Mouse (Mus musculus) bone marrow, adult 2 months (tissue): ENCODE measurements at regions not wholly inside any gene's neighbourhood (a gene's known extent, or its start where the extent isn't known, plus 50 kb on each side); places are given as distances from the start of the nearest gene placed in this dataset.
"Not testable (repeated sequence)": the region's sequence is repeated elsewhere in the genome, so short reads cannot be mapped to it uniquely, and the experiment has no call there.

Source experiments
- H3K27ac ChIP-seq: fragments of 200-500 bp; 2 replicates; pipeline ENCODE4 v1.5.1; 2012; ENCODE audit warnings: low read depth, mild to moderate bottlenecking, control low read depth, inconsistent platforms, low read length; ENCODE audit not compliant: control insufficient read depth, poor library complexity, insufficient read depth
- H3K4me1 ChIP-seq: fragments of 200-500 bp; 2 replicates; pipeline ENCODE4 v1.6.1; 2011; ENCODE audit warnings: low read length; ENCODE audit not compliant: control insufficient read depth, insufficient read depth
- H3K4me3 ChIP-seq: fragments of 200-500 bp; replicated peaks from 2 replicates; pipeline ENCODE3; 2011; ENCODE audit warnings: mild to moderate bottlenecking, low read depth, low read length, control low read depth; ENCODE audit not compliant: control insufficient read depth
- CTCF ChIP-seq: fragments of 200-500 bp; IDR thresholded peaks from 2 replicates; pipeline ENCODE4 v1.5.1; 2011; ENCODE audit warnings: low read length, control low read depth; ENCODE audit not compliant: control insufficient read depth, insufficient read depth
- POLR2A ChIP-seq: fragments of 200-500 bp; IDR thresholded peaks from 2 replicates; pipeline ENCODE4 v1.6.1; 2011; ENCODE audit warnings: low read depth, mild to moderate bottlenecking, control low read depth, low read length, borderline replicate concordance; ENCODE audit not compliant: control insufficient read depth
- WGBS: fragments of 180-500 bp; shearing (Covaris S2); methylation state at CpG from one replicate; pipeline ENCODE4 v1.1.7; 2018; 5-methylcytosine and 5-hydroxymethylcytosine counted together

- H3K4me3 ChIP-seq, H3K27ac ChIP-seq, H3K4me1 ChIP-seq: not testable (repeated sequence)
- WGBS, result 61% methylated on average over 5 of the region's 5 CpGs
These were observed 189.2 kb upstream of the Rapgef5 start for GRCm38 (mm10) chr12:117327086-117327485.

- Histone ChIP-seq H3K4me3 (no peak overlapping the region), H3K27ac (no peak overlapping the region)
These were observed 185.9 kb upstream of the Rapgef5 start for GRCm38 (mm10) chr12:117330418-117330817.

DNA sequence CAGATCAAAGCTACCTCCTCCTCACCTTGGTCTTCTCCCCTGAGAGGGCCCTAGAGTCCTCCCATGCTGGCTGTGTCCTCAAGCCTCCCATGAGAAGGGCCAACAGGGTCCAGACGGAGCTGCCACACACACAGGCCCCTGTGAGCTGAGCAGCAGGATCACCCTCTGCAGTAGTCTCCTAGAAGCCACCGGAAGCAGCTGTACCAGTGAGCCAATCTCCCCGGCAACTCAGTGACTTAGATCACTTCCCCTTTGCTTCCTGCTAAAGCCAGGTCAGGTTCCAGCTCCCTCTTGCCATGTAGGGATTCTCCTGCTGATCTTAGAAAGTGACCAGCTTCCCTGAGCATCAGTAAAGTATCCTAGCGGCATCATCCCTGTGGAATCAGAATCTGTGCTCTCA lies 179.4 kb upstream of the Rapgef5 start:
- WGBS, result 22% methylated on average over 4 of the region's 4 CpGs
- TF ChIP-seq POLR2A, result no peak
- TF ChIP-seq CTCF, result no peak
- Histone ChIP-seq H3K27ac (no peak overlapping the region), H3K4me3 (no peak overlapping the region), H3K4me1 (no peaks in the 10 kb centered on the region; the same call in 1 of the 2 replicates)

More at GRCm38 (mm10) chr12:117330418-117330817, 185.9 kb upstream of the Rapgef5 start:
- TF ChIP-seq POLR2A (no peak), CTCF (0 out of 2 replicates have a peak, but pooled peaks have one; percentile 9)
- H3K4me1 ChIP-seq, result no peaks in the 10 kb centered on the region

- H3K4me1 ChIP-seq, result no peaks in the 10 kb centered on the region; the same call in 1 of the 2 replicates
- no peak for TF ChIP-seq CTCF
- TF ChIP-seq POLR2A, result no peak
- WGBS, result 57% methylated on average over 6 of the region's 6 CpGs
- no peak overlapping the region for H3K27ac ChIP-seq
- H3K4me3 ChIP-seq, result no peak overlapping the region
These were observed 174.0 kb upstream of the Rapgef5 start for GRCm38 (mm10) chr12:117342321-117342720.

DNA sequence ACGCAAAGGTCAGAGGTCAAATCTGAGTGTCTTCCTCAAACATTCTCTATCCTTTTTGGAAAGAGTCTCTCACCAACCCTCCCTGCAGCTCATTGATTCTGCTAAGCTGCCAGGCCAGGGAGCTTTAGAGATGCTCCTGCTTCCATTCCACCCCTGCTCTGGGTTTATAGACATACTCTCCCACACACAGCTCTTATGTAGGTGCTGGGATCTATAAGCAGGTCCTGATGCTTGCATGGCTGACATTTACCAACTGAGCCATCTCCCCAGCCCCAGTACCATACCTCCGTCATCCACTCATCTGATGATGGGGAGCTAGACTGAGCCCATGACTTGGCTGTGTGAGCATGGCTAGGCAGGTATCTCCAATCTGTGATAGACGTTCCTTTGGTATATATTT lies 173.2 kb upstream of the Rapgef5 start:
- H3K4me1 ChIP-seq, result no peaks in the 10 kb centered on the region; the same call in 1 of the 2 replicates
- H3K4me3 ChIP-seq, result no peak overlapping the region
- 87% methylated on average over 3 of the region's 3 CpGs for WGBS
- H3K27ac ChIP-seq, result no peak overlapping the region
- no peak for TF ChIP-seq POLR2A
- TF ChIP-seq CTCF, result no peak

GRCm38 (mm10) chr12:117343605-117344004 lies 172.7 kb upstream of the Rapgef5 start:
- H3K4me1 ChIP-seq, H3K27ac ChIP-seq, H3K4me3 ChIP-seq: not testable (repeated sequence)
- WGBS, result 88% methylated on average over 5 of the region's 5 CpGs

DNA sequence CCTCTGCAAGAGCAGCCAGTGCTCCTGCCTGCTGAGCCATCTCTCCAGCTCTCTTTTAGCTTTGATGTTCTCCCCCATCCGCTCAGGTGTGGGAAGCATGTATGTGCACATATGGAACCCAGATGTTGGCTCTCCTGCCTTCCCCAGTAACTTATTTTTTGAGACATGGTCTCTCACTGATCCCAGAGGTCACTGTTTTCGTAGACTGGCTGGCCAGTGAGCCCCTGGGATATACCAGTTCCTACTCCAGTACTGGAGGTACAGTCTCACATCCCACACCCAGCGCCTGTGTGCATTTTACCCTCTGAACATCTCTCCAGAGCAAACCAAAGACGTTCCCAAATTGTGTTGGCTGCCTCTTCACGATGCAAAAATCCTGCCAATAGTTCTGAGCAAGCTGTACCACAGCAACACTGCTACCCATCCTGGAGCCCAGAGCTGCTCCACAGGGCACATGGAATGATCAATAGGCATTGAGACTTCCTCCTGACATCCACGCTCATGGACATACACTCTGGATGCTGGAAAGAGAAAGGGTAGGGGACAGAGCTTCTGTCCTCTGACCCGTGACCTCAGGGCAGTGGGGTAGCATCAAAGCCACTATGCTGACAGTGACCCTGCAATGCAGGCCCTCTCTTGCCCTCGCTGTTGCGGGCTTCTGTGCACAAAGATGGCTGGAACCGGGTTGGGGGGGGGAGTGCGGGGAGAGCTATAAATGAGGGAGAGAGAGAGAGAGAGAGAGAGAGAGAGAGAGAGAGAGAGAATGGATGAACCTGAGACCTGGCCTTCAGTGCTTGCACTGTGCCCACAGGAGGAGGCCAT lies 171.8 kb upstream of the Rapgef5 start:
- H3K4me1 ChIP-seq, result no peaks in the 10 kb centered on the region; the same call in 1 of the 2 replicates
- WGBS, result 65% methylated on average over 11 of the region's 11 CpGs
- no peak overlapping the region for H3K4me3 ChIP-seq
- no peak overlapping the region for H3K27ac ChIP-seq
- TF ChIP-seq POLR2A (no peak), CTCF (no peak)

DNA sequence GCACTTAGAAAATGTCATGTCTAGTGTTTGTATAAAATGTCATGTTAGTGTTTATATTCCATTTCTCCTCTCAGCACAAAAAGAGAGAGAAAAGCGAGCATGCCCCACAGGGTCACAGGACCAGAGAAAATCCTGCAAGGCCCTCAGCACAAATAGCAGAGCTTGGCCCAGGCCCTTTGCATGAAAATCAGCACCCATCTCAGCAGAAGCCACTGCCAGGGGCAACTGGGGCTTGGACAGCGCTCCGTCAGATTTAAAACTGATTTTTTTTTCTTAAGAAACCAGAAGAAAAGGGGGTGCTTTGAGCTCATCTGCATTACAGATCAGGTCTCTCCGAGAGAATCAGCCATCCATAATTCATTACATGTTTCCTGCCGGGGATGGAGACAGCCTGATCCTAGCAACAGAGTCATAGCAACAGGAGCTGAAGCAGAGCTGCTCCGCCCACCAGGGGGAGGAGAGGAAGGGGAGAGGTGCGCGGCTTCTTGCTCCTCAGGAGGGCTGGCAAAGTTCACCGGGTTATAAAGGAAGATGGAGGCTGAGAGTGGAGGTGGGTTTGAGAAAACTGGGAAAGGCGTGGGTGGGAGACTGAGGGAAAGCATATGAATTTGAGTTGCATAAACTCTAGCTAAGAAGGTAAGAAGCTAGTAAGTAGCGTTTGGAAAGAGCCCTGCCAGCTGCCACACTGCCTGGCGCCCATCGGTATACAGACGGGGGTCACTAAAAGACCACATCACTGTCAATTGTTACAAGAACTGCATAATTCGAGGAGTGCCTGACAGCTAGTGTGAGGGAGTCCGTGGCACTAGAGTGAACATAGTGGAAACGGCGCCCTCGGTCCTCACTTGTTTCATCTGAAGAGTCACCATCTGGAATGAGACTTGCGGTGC lies 170.9 kb upstream of the Rapgef5 start:
- WGBS, result 42% methylated on average over 20 of the region's 20 CpGs

DNA sequence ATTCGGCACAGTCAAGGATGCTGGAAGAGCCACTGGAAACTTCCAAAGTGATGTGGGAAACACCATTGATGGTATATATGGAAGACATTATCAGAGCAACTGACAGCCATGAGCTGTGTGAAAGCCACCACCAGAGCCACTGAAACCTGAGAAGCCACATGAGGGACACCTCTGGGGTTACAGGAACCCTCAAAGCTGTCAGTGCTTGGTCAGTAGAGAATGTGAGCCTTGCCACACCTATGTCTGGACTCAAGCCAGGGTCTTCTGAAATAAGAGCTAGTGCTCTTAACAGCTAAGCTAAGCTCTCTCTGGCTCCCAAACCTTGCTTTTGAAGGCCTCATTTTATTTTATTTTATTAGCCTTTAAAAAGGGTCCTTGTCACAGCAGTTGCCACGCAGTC lies 170.2 kb upstream of the Rapgef5 start:
- Histone ChIP-seq H3K4me1 (no peaks in the 10 kb centered on the region; the same call in 1 of the 2 replicates), H3K4me3 (no peak overlapping the region), H3K27ac (no peak overlapping the region)
- TF ChIP-seq POLR2A (no peak), CTCF (no peak)
- 82% methylated on average over 2 of the region's 2 CpGs for WGBS

More for the DNA sequence above, 170.9 kb upstream of the Rapgef5 start:
- Histone ChIP-seq H3K27ac (no peak overlapping the region), H3K4me3 (no peak overlapping the region), H3K4me1 (no peaks in the 10 kb centered on the region; the same call in 1 of the 2 replicates)
- no peak for TF ChIP-seq POLR2A
- TF ChIP-seq CTCF, result no peak
